Mouse (Mus musculus) embryonic fibroblast, embryonic 13.5 days (primary cell): ENCODE measurements around the gene Gm17018.

ENCODE experiments used
- CTCF ChIP-seq: IDR thresholded peaks from 2 replicates; pipeline ENCODE4 v1.5.1; 2011; ENCODE audit warnings: mild to moderate bottlenecking, control low read depth, low read length, moderate library complexity, borderline replicate concordance; ENCODE audit not compliant: insufficient read depth
- POLR2A ChIP-seq: IDR thresholded peaks from 2 replicates; pipeline ENCODE4 v1.6.1; 2011; ENCODE audit warnings: low read depth, mild to moderate bottlenecking, control low read depth, low read length, moderate library complexity

- TF ChIP-seq CTCF (no peak), POLR2A (no peak)
Measured at GRCm38 (mm10) chr19:45628649-45629048, 68.2 kb downstream of the Gm17018 start.
